Comparison of ENCODE assay signal across 20 mouse cellular contexts in genomic region chr15:93618442-93619150, GRCm38 (mm10). TPM values are rescaled to one million over a fixed set of nuclear protein-coding genes. Genes with fewer than 3 reads are reported as not detected.
DNase-seq lines count a peak whose midpoint lies in the region; ATAC-seq and TF ChIP-seq lines count a peak whose summit lies in the region.
"Had no signal": no experiment of that assay in that cellular context is flagged by ENCODE, and none has a peak within 500 bp of the region (broad histone marks: within the 10 kb centered on the region; RNA-seq: fewer than 3 reads in every experiment).

No protein-coding gene starts in this region.

- no peak overlapping the region for H3K4me2 ChIP-seq in lung, embryonic 14.5 days
- no peak overlapping the region for H3K4me2 ChIP-seq in limb, embryonic 11.5 days (ENCODE audit: low read depth, severe bottlenecking)
- no peak overlapping the region for H3K4me2 ChIP-seq in forebrain, embryonic 14.5 days (ENCODE audit: low read length)
- H3K4me2 ChIP-seq: heart, embryonic 11.5 days; liver, embryonic 12.5 days had no signal

- no peak overlapping the region for H3K27ac ChIP-seq in lung, embryonic 14.5 days (ENCODE audit: low read depth)
- H3K27ac ChIP-seq in limb, embryonic 11.5 days (replicated peaks; ENCODE audit: low read depth, low read length), result no peak overlapping the region
- no peak overlapping the region for H3K27ac ChIP-seq in forebrain, embryonic 14.5 days (ENCODE audit: low read depth, low read length)
- H3K27ac ChIP-seq: hindbrain, postnatal 0 days; liver, embryonic 12.5 days; midbrain, embryonic 10.5 days had no signal

- 42% methylated on average over 6 of the region's 6 CpGs for WGBS in lung, embryonic 14.5 days
- 44% methylated on average over 6 of the region's 6 CpGs for WGBS in limb, embryonic 11.5 days
- WGBS in forebrain, embryonic 14.5 days, result 85% methylated on average over 6 of the region's 6 CpGs

- no peaks in the 10 kb centered on the region for H3K27me3 ChIP-seq in lung, embryonic 14.5 days (ENCODE audit: insufficient read depth, low read length)
- no peaks in the 10 kb centered on the region for H3K27me3 ChIP-seq in limb, embryonic 11.5 days (ENCODE audit: control insufficient read depth, insufficient read depth, low read length)
- H3K27me3 ChIP-seq in forebrain, embryonic 14.5 days (replicated peaks; ENCODE audit: control insufficient read depth, insufficient read depth, low read length), result no peaks in the 10 kb centered on the region
- H3K27me3 ChIP-seq: liver, embryonic 12.5 days had no signal

- H3K9me3 ChIP-seq in lung, embryonic 14.5 days (ENCODE audit: low read depth, low read length), result no peaks in the 10 kb centered on the region
- H3K9me3 ChIP-seq in limb, embryonic 11.5 days (ENCODE audit: control insufficient read depth, low read length), result no peaks in the 10 kb centered on the region
- H3K9me3 ChIP-seq in forebrain, embryonic 14.5 days (replicated peaks; ENCODE audit: control insufficient read depth, low read length), result no peaks in the 10 kb centered on the region
- H3K9me3 ChIP-seq: liver, embryonic 12.5 days; midbrain, embryonic 10.5 days had no signal

- no peak for TF ChIP-seq CTCF in lung, embryonic 14.5 days (IDR thresholded peaks at IDR 0.05; ENCODE audit: low read depth)

- ATAC-seq in lung, embryonic 14.5 days (ENCODE audit: insufficient read depth), result no peak
- ATAC-seq in limb, embryonic 11.5 days (ENCODE audit: insufficient number of reproducible peaks, low FRiP score, low TSS enrichment, low read depth), result no peak
- no peak for ATAC-seq in forebrain, embryonic 14.5 days
- ATAC-seq: hindbrain, postnatal 0 days; liver, embryonic 12.5 days had no signal

- H3K4me3 ChIP-seq in lung, embryonic 14.5 days (ENCODE audit: low read depth, low read length), result no peak overlapping the region
- H3K4me3 ChIP-seq in limb, embryonic 11.5 days (ENCODE audit: low read depth, low read length), result no peak overlapping the region
- no peak overlapping the region for H3K4me3 ChIP-seq in forebrain, embryonic 14.5 days (ENCODE audit: low read depth, low read length)
- H3K4me3 ChIP-seq: liver, embryonic 12.5 days; midbrain, embryonic 10.5 days had no signal

- H3K4me1 ChIP-seq in lung, embryonic 14.5 days (ENCODE audit: insufficient read depth), result no peaks in the 10 kb centered on the region
- peaks cover 9% of the 10 kb centered on the region for H3K4me1 ChIP-seq in limb, embryonic 11.5 days (ENCODE audit: control insufficient read depth, insufficient read depth, low read length)
- H3K4me1 ChIP-seq in forebrain, embryonic 14.5 days (ENCODE audit: control insufficient read depth, insufficient read depth, low read length), result no peaks in the 10 kb centered on the region
- H3K4me1 ChIP-seq: liver, embryonic 12.5 days; midbrain, embryonic 10.5 days had no signal

- DNase-seq in lung, embryonic 14.5 days, result peak; percentile 31
- DNase-seq in lung, postnatal 14 days, result no peak
- DNase-seq in NIH3T3 (ENCODE audit: low read depth), result peak; percentile 15
- peak; percentile 68 for DNase-seq in limb, embryonic 11.5 days (ENCODE audit: low spot score)
- peak; percentile 19 for DNase-seq in skeletal muscle tissue, adult 2 months (ENCODE audit: low read depth, low spot score)
- DNase-seq in spleen, postnatal 10 days (ENCODE audit: low spot score in 2 of 2), result no peak
- no peak for DNase-seq in forebrain, embryonic 14.5 days (ENCODE audit: low spot score)
- DNase-seq: adrenal gland, adult 2 months; cerebellum, adult 11-12 months; cerebellum, postnatal 14 days; kidney, adult 18-20 months; layer of hippocampus, adult 9-11 months; lung, adult 18-20 months; spleen, adult 18-20 months; thymus, adult 18-20 months; thymus, postnatal 4 days had no signal

- no peak overlapping the region for H3K9ac ChIP-seq in lung, embryonic 14.5 days
- no peak overlapping the region for H3K9ac ChIP-seq in limb, embryonic 11.5 days (ENCODE audit: low read length)
- H3K9ac ChIP-seq in forebrain, embryonic 14.5 days (ENCODE audit: low read length), result no peak overlapping the region
- H3K9ac ChIP-seq: liver, embryonic 12.5 days had no signal

- no peaks in the 10 kb centered on the region for H3K36me3 ChIP-seq in lung, embryonic 14.5 days (ENCODE audit: insufficient read depth)
- H3K36me3 ChIP-seq in limb, embryonic 11.5 days (ENCODE audit: control insufficient read depth, insufficient read depth, low read length), result no peaks in the 10 kb centered on the region
- H3K36me3 ChIP-seq in forebrain, embryonic 14.5 days (ENCODE audit: control insufficient read depth, insufficient read depth, low read length), result no peaks in the 10 kb centered on the region
- H3K36me3 ChIP-seq: liver, embryonic 12.5 days; midbrain, embryonic 10.5 days had no signal

RNA-seq across cellular contexts. Expression of gene Prickle1, which starts 22.9 kb away (rescaled TPM):
- 22.7 and 26.9 TPM in 2 replicates for polyA plus RNA-seq in lung, embryonic 14.5 days (2014; fragmentation: Nextera tagmentation; extraction: Ambion mirVana)
- 30.0 and 32.6 TPM in 2 replicates for polyA plus RNA-seq in limb, embryonic 11.5 days (2014; fragmentation: Nextera tagmentation; extraction: Ambion mirVana)
- 11.0 and 15.6 TPM in 2 replicates for polyA plus RNA-seq in forebrain, embryonic 14.5 days (2014; fragmentation: Nextera tagmentation; extraction: Ambion mirVana)

Comparison
In these comparisons a context has a peak if more than half of its experiments do, and no peak if none do; other contexts are left out.
1. DNase-seq: peak in lung, embryonic 14.5 days (single experiment), NIH3T3 (single experiment), limb, embryonic 11.5 days (single experiment) and skeletal muscle tissue, adult 2 months (single experiment); none in lung, postnatal 14 days (single experiment), spleen, postnatal 10 days (0 of 2) and forebrain, embryonic 14.5 days (single experiment).